In genomic region chr2:96475674-96476073, GRCm38 (mm10) we compare ENCODE assay signal across 13 mouse cellular contexts.
A peak's percentile ranks its signal among the peaks of the same experiment; 100 is the strongest.
DNase-seq lines count a peak whose midpoint lies in the region; ATAC-seq lines count a peak whose summit lies in the region.
"Had no signal": no experiment of that assay in that cellular context is flagged by ENCODE, and none has a peak within 500 bp of the region (broad histone marks: within the 10 kb centered on the region; RNA-seq: fewer than 3 reads in every experiment).

No protein-coding gene starts in this region.

- H3K9me3 ChIP-seq in hindbrain, embryonic 15.5 days = no peaks in the 10 kb centered on the region
- no peaks in the 10 kb centered on the region for H3K9me3 ChIP-seq in neural tube, embryonic 15.5 days (replicated peaks)
- H3K9me3 ChIP-seq in heart, embryonic 12.5 days (replicated peaks) = no peaks in the 10 kb centered on the region
- no peaks in the 10 kb centered on the region for H3K9me3 ChIP-seq in heart, embryonic 10.5 days

- ATAC-seq in frontal cortex, adult (ENCODE audit: low TSS enrichment) = peak; percentile 65; the same call in 1 of the 2 replicates
- peak; percentile 56 for ATAC-seq in hindbrain, embryonic 15.5 days (ENCODE audit: low FRiP score, low read depth)
- peak; percentile 14; the same call in 1 of the 2 replicates for ATAC-seq in neural tube, embryonic 15.5 days (ENCODE audit: low FRiP score)
- no peak for ATAC-seq in heart, embryonic 12.5 days (ENCODE audit: insufficient number of reproducible peaks, low FRiP score)
- ATAC-seq: lung, postnatal 0 days had no signal

- H3K4me1 ChIP-seq in hindbrain, embryonic 15.5 days (replicated peaks) = no peaks in the 10 kb centered on the region
- H3K4me1 ChIP-seq in neural tube, embryonic 15.5 days = no peaks in the 10 kb centered on the region
- no peaks in the 10 kb centered on the region for H3K4me1 ChIP-seq in heart, embryonic 12.5 days (replicated peaks)
- H3K4me1 ChIP-seq in heart, embryonic 10.5 days = no peaks in the 10 kb centered on the region

- no peaks in the 10 kb centered on the region for H3K36me3 ChIP-seq in hindbrain, embryonic 15.5 days
- no peaks in the 10 kb centered on the region for H3K36me3 ChIP-seq in neural tube, embryonic 15.5 days
- H3K36me3 ChIP-seq in heart, embryonic 12.5 days = no peaks in the 10 kb centered on the region
- no peaks in the 10 kb centered on the region for H3K36me3 ChIP-seq in heart, embryonic 10.5 days

- H3K27ac ChIP-seq in hindbrain, embryonic 15.5 days (replicated peaks) = no peak overlapping the region
- no peak overlapping the region for H3K27ac ChIP-seq in neural tube, embryonic 15.5 days (replicated peaks)
- H3K27ac ChIP-seq in heart, embryonic 12.5 days (ENCODE audit: poor library complexity, severe bottlenecking) = no peak overlapping the region
- H3K27ac ChIP-seq in heart, embryonic 10.5 days = no peak overlapping the region

- H3K4me3 ChIP-seq in hindbrain, embryonic 15.5 days = no peak overlapping the region
- H3K4me3 ChIP-seq in neural tube, embryonic 15.5 days (replicated peaks) = no peak overlapping the region
- H3K4me3 ChIP-seq in heart, embryonic 12.5 days = no peak overlapping the region
- no peak overlapping the region for H3K4me3 ChIP-seq in heart, embryonic 10.5 days

- H3K27me3 ChIP-seq in hindbrain, embryonic 15.5 days = no peaks in the 10 kb centered on the region
- no peaks in the 10 kb centered on the region for H3K27me3 ChIP-seq in neural tube, embryonic 15.5 days (replicated peaks)
- H3K27me3 ChIP-seq in heart, embryonic 12.5 days (replicated peaks) = no peaks in the 10 kb centered on the region
- H3K27me3 ChIP-seq in heart, embryonic 10.5 days (ENCODE audit: insufficient read depth, poor library complexity, severe bottlenecking) = no peaks in the 10 kb centered on the region

- H3K4me2 ChIP-seq in hindbrain, embryonic 15.5 days = no peak overlapping the region
- H3K4me2 ChIP-seq in neural tube, embryonic 15.5 days = no peak overlapping the region; the same call in 1 of the 2 replicates
- no peak overlapping the region for H3K4me2 ChIP-seq in heart, embryonic 12.5 days

- no peak for DNase-seq in frontal cortex, postnatal 25 days (ENCODE audit: low spot score in 2 of 2)
- peak; percentile 55 to 62 for DNase-seq in right cerebral cortex, postnatal 10 days (ENCODE audit: low spot score in 2 of 2)
- no peak for DNase-seq in right cerebral cortex, postnatal 25 days
- DNase-seq in heart, embryonic 10.5 days (ENCODE audit: low spot score) = no peak
- DNase-seq: cerebellum, postnatal 36 days; heart, postnatal 14 days; kidney, adult 8-10 months; thymus, postnatal 36 days had no signal

- WGBS in hindbrain, embryonic 15.5 days = 30% methylated on average over 6 of the region's 6 CpGs
- WGBS in neural tube, embryonic 15.5 days = 31% methylated on average over 6 of the region's 6 CpGs
- 73% methylated on average over 6 of the region's 6 CpGs for WGBS in heart, embryonic 12.5 days
- 81% methylated on average over 6 of the region's 6 CpGs for WGBS in heart, embryonic 10.5 days

- H3K9ac ChIP-seq in hindbrain, embryonic 15.5 days = no peak overlapping the region
- H3K9ac ChIP-seq in neural tube, embryonic 15.5 days (replicated peaks) = no peak overlapping the region
- no peak overlapping the region for H3K9ac ChIP-seq in heart, embryonic 12.5 days

Comparison
In these comparisons a context has a peak if more than half of its experiments do, and no peak if none do; other contexts are left out.
1. DNase-seq: peak in right cerebral cortex, postnatal 10 days (2 of 2); none in frontal cortex, postnatal 25 days (0 of 2), right cerebral cortex, postnatal 25 days (single experiment) and heart, embryonic 10.5 days (single experiment).